Mouse (Mus musculus) spleen, postnatal 10 days (tissue): ENCODE results near the gene Gsx1.

Experiments used
- DNase-seq, 2 experiments: peaks; one replicate each; pipeline ENCODE4 v3.0.0; 2021 to 2022; ENCODE audit warnings: low spot score in 2 of 2

Gsx1 gene

DNA sequence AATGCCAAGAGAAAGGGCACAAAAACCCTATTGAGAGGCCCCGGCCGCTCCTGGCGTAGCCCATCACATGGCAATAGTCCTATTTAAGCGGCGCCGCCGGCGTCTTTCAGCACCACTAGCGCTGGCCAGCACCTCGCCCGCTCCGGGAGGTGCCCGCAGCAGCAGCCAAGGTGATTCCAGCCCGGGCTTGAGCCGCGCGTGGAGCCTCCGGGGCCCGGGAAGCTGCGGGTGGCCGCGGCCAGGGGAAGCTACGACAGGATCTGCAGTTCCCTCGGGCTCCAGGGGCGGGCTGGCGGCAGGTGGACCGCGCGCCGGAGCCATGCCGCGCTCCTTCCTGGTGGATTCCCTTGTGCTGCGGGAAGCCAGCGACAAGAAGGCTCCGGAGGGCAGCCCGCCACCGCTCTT is at the start of gene Gsx1:
TSS of gene Gsx1 (plus strand) at position 126 of the 405 bp plus-strand sequence.
- DNase-seq: peak; percentile 7 to 52

DNA sequence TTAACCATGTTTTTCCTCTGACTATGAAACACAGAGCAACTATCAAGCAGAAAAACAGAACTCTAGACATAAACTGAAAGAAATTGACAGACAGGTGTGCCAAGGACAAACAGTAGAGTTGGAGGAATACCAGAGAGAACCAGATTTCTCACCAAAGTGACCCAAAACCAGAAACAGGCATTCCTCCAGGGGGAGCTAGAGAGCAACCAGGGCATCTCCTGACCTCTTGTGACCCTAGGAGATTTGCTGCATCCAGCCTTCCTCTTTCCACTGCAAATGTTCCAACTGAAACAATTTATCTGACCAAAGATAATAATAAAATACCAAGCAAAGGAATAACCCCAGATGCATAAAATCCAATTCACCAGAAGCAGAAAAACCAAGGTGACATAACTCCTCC is 41.2 kb upstream of the Gsx1 start:
- peak in 1 of 2 experiments; percentile 32 for DNase-seq

DNA sequence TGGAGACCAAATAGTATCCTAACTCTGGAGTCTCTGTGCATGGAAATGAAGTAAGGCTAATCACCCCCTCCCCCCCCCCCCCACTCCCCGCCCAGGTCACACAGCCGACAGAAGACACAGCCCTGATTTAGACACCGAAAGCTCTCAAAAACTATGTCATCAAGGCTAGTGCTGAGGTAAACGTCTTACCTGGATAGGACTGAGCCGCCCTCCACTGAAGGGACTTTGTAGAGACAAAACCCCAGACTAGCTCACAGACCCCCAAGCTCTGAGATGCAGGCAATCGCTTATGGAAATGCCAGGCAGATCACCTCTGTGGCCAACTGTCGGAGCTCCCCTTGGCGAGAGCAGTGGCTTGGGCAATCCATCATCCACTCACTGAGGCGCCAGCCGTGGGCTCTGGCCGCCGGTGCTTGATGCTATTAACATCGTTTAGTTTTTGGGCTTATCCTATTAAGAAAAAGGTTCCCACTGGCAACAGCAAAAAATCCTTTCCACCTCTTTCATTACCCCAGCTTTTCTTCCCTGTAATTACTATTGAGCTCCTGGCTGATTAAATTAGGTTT is 33.6 kb upstream of the Gsx1 start:
- no peak for DNase-seq

- no peak for DNase-seq
Measured at GRCm38 (mm10) chr5:147155449-147156133, 32.9 kb upstream of the Gsx1 start.

DNA sequence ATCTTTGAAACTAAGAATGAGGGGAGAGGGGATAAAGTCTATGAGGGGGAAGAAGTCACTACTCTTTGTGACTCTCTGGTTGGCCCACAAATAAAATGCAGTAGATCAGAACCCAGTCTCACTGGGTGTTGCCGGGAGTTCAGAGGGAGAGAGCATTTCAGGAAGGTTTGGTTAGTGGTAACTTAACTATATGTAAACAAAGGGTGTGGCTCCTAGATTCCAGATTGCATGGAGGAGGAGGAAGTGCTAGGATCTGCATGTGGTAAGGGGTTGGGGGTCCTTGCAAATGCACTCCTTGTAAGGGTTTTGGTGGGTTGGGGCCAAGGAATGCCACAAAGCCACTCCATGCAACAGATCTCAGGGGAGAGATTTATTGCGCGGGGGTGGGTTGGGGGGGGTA is 32.1 kb upstream of the Gsx1 start:
- no peak for DNase-seq

- no peak for DNase-seq
Measured at GRCm38 (mm10) chr5:147157441-147157840, 31.1 kb upstream of the Gsx1 start.

GRCm38 (mm10) chr5:147159320-147159719 is 29.2 kb upstream of the Gsx1 start:
- DNase-seq: no peak

- DNase-seq: no peak
Measured at GRCm38 (mm10) chr5:147159792-147160191, 28.7 kb upstream of the Gsx1 start.

DNA sequence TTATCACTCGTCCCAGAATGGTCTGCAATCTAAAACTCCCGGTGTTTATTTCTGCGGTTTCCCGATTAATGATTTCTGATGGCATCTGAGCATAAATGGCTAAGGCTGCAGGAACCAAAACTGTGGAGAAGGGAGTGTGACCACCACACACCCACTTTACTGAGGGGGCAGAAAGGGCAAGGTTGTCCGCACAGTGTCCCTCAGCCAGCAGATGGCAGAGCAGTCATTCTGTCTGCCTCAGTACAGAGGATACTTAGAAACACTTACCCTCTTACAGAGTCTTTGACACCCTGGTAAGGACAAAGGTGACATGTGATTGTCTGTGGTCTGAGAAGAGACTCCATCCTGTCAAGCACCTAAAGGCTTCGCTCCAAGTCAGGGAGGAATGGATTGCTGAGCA is 23.4 kb upstream of the Gsx1 start:
- DNase-seq: no peak

DNA sequence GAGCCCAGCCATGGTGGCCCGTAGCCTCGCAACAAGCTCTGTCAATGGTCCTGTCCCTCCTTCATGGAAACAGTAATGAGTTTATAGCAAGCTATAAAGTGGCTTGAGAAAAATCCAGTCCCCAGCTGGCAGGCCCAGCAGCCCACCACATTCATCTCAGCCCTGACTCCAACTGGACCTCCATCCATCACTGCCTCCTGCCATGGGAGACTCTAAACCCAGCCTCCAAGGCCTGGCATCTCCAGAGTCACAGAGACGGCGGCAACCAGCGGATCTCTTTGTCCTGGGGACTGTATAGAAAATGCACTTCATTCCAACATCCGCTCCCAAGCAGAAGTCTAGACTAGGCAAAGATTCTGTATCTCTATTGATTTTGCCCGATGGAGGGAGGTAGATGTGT is 18.4 kb upstream of the Gsx1 start:
- DNase-seq: no peak

- DNase-seq: no peak
Measured at GRCm38 (mm10) chr5:147174046-147174445, 14.4 kb upstream of the Gsx1 start.

- no peak for DNase-seq
Measured at GRCm38 (mm10) chr5:147185174-147185915, 3.2 kb upstream of the Gsx1 start.

GRCm38 (mm10) chr5:147186001-147186431 is 2.5 kb upstream of the Gsx1 start:
- peak in 1 of 2 experiments; percentile 21 for DNase-seq

DNA sequence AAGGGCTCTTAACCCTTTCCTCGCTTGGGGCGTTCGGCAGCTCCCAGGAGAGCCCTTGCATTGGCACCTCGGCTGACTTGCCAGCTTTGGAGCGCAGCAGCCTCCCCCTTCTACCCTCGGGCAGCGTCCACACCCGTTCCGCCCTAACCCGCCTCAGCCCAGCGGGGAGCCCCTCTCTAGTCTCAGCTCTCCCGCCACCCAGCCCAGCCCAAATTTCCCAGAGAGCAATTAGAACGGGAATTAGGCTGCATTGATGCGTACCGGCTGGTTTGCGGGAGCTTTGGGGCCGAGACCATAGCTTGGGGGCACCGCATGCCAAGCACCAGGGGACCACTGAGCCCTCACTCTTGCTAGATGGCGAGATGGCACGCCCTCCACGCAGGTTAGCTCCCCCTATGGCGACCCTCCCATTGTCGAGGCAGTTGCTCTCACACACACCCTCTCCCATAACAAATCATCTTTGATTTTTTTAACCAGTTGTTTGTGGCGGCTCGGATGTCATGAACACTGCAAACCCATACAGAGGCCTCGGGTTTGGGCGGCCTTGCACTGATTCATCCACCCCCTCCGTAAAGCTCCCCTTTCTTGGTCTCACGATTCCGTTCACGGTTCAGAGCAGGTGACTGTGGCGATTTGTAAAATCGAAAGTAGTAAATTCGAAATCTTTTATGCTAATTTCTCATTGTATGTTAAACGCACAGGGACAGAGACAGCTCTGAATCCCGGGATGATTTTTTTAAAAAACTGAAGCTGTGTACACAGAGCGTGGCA is 1.5 kb upstream of the Gsx1 start:
- no peak for DNase-seq

DNA sequence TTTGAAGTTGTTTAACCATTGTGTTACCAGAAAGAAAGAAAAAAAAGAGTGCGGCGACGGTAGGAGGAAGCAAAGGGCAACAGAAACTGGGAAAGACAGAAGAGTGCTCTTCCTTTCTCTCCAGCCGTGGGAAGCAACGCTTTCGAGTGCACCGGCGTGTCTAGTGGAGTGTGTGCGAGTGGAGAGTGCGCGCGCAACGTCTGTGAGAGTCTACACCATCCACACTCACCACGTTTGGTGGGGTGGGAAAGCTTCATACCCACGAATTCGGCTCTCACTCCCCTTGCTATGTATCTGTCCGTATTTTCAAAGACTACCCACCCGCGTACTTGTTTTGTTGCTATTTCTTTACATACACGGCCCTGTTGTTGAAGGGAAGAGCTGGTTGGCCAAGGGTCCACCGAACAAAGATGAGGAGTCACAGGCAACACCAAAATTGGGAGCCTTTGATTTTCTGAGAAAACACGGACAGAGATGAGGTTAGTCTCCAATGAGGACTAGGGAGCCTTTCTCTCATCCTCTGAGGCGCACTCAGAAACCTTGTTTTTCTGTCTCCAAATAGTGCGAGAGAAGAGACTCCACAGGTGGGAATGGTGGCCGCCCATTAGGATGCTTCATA is 835 bp upstream of the Gsx1 start:
- no peak for DNase-seq

DNA sequence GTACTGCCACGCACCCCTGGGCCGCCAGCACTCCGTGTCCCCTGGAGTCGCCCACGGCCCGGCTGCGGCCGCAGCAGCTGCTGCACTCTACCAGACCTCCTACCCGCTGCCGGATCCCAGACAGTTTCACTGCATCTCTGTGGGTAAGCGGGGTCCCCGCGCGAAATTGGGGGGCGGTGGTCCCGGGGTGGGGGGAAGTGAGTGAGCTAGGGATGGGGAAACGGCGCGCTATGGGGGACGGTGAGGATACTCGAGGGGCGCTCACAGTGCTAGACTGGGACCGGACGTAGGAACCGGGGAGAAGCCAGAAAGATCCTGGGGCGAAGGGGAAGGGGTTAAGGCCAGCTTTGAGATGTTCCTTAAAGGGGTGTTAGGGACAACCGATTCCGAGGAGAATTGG is 660 bp downstream of the Gsx1 start:
- DNase-seq: no peak

DNA sequence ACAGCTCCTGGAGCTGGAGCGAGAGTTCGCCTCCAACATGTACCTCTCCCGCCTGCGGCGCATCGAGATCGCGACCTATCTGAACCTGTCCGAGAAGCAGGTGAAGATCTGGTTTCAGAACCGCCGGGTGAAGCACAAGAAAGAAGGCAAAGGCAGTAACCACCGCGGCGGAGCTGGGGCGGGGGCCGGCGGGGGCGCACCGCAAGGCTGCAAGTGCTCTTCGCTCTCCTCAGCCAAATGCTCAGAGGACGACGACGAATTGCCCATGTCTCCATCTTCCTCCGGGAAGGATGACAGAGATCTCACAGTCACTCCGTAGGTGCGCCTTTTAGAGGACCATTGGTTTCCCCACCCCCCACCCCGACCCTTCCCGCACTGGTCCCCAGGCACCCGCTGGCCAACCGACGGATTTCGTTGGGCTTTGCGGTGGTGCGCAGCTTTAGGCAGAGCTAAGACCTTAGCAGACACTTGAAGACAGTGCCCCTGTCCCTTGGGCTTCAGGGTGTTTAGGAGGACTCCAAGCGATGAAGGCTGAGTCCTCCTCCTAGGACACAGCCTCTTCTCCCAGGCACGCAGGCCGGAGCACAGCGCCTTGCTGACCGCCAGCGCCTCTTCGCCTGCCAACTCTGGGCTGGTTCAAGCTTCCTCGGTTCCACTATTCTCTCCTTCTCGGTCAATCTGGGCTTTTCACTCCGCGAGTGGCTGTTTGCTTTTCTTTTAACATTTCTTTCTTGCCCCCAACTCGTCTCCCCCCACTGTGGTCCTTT is 1.5 kb downstream of the Gsx1 start:
- no peak for DNase-seq

- DNase-seq: no peak
Measured at GRCm38 (mm10) chr5:147190885-147191284, 2.4 kb downstream of the Gsx1 start.

DNA sequence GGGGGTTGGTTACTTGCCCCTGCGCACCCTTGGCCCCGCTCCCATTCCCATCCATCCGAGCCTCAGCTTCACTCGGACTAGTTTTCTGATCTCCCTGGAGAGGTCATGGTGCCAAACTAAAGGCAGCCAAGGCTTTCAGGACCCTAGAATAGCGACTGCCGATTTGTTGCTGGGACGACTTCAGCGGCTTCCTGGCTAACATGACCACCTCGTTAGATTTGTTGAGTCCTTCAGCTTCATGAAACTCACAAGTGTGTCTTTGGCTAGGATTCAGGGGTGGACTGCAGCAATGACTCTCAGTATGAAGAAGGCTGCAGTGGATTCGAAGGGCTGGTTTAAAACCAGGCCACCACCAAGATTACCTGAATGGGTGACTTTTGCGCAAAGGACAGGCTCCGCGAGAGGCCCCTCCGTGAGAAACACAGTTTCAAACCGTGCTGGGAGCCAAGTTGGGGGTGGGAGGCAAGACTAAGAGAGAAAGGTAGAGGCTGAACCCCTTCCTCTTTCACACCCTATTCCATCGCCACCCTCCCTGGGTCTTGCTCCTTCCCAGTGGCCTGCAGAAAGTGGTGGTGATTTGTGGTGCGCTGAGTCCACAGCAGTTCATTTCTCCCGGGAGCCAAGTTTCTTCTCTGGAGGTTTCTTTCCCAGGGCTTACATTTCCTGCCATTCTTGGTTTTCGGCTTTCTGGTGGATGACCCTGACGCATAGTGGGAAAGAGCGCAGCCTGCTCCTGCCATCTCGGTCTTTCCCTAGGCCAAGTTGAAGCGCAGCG is 3.5 kb downstream of the Gsx1 start:
- DNase-seq: no peak

- DNase-seq: no peak
Measured at GRCm38 (mm10) chr5:147192576-147192960, 4.1 kb downstream of the Gsx1 start.
